Mouse (Mus musculus): ENCODE results near the gene Gm20521. TPM values are rescaled to one million over a fixed set of nuclear protein-coding genes. Genes with fewer than 3 reads are reported as not detected.
"Not testable (repeated sequence)": the region's sequence is repeated elsewhere in the genome, so short reads cannot be mapped to it uniquely, and the experiment has no call there.

The Gm20521 gene
- total RNA-seq, 2 experiments from 2014 or later, result 2.8 to 3.7 TPM

DNA sequence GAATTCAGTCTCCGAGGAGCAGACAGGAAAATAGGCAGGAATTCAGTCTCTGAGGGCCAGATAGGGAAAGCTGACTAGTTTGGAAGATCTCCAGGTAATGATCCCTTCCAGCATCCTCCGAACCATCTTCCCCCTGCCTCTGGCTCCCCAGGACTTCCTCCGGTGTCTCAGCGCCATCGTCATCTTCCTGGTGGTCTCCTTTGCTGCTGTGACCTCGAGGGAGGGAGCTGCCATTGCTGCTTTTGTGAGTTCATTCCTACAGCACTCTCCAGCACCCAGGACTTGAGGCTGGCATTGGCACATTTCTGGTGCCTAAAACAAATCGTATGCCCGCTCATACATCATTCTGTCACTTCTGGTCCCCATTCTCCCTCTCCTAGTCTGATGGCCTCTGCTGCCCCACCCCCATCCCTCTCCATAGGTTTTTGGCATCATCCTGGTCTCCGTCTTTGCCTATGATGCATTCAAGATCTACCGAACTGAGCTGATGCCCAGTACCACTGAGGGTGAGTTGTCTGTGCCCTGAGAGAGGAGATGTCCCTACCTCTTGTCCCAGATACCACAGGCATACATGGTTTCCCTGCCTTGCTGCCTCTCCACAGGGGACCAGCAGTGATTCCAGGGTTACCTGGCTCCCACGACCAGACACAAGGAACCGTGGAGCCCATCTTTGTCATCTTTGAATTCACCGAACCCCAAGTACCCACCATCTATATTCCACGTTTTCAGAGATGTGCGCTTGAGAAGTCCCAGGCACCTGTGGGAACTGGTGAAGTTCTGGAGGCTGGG is 55.4 kb downstream of the Gm20521 start:
- intact Hi-C loops (cut with DNase I), result loop anchor here (1.0 to 5.0 kb wide), 2 partner anchors 38 to 96 kb away; no protein-coding TSS in a partner anchor
- no peak overlapping the region for H3K27ac ChIP-seq
- H3K4me3 ChIP-seq, result no peak overlapping the region
- TF ChIP-seq CTCF (IDR thresholded peaks at IDR 0.05), result no peak
- DNase-seq (ENCODE audit: extremely low spot score in 1 of 2, low spot score in 2 of 2), result no peak

DNA sequence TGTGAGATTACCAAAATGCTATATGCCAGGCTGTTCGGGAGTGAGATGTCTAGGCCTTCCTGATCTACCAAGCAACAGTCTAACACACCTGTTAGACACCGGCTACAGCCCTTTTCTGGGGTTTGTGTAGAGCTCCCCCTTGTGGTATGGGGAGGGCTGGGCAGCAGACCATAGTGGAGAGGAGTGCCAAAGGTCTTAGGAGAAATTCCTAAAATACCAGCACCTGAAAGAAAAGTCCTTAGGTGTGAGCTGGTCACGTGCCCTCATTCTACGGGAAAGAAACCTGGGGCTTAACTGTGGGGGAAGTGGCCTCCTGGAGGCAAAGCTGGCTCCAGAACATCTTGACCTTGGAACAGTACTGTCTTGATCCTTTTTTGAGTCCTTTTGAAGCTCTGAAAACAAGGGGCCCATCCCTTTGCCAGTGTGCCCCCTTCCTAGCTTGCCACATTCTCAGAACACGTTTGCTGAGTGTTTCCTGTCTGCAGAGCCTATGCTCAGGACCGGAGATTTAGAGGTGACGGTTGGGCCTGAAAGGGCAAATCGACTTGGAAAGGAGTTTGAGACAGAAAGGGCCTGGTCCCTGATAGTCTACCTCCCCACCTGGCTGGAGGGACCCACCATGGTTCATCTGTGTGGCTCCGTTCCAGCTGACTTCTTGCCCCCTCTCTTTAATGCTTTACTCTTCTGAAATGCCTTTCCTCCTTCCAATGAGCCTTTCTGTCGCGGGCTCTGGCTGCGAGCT is 56.4 kb downstream of the Gm20521 start:
- DNase-seq (ENCODE audit: extremely low spot score in 1 of 2, low spot score in 2 of 2), result peak; percentile 50 to 54
- H3K27ac ChIP-seq, result no peak overlapping the region
- H3K4me3 ChIP-seq, result no peak overlapping the region
- TF ChIP-seq CTCF (IDR thresholded peaks at IDR 0.05), result peak; percentile 86
- intact Hi-C loops (cut with DNase I), result loop anchor here (1.0 to 5.0 kb wide), 2 partner anchors 39 to 97 kb away; no protein-coding TSS in a partner anchor

DNA sequence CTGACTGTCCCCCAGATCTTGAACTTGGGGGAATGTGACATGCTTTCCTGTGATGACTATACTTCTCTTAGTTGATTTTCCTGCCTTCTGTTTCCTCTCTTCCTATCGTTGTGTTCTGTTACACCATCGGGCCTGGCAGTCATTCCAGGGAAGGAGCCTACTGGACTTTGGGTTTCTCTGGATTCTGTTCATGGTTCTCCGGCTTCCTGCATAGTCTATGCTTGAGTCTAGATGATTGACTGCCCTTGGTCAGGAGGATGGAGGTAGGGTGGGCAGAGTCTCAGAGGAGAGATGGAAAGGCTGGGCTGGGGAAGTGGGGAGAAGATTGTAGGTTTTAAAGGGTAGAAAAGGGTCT is 56.9 kb downstream of the Gm20521 start:
- DNase-seq (ENCODE audit: extremely low spot score in 1 of 2, low spot score in 2 of 2), result no peak
- no peak for TF ChIP-seq CTCF (IDR thresholded peaks at IDR 0.05)
- intact Hi-C loops (cut with DNase I), result no loop called here

DNA sequence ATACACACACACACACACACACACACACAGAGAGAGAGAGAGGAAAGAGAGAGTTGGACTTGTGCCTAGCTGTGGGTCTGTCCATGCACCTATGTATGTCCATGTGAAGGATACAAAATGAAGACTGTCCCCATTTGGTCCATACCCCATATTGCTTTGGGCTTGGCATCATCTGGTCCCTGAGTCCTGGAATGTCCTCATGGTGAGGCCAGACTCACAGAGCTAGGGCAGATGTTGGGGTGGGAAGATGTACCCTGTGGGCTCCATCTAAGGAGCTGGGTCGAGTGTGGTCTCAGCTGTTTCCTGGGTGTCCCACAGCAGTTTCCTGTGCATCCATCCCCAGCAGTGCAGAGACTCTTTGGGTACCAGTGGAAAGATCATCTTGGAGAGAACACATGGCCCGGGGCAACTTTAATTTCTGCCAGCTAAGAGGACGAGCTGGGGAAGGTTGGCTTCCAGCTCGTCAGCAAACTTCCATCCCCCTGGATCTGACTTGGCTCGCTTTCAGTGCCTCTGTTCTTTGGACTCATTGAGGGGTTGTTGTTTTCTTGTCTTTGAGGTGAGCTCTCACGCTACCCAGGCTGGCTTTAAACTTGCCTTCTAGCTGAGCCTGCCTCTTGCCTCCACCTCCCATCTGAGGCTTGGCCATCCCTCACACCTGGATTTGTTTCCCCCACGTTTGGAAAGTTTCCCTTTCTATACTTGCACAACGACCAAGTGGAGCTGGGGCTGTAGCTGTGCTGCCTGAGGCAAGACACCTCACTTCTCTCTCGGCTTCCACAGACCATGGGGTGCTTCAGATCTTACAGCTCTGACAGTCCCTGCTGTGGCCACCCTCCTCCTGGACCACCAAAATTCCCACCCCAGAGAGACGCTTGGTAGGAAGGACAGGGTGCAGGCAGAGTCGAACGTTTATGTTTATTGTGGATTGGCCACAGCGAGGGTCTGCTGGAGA is 58.1 kb downstream of the Gm20521 start:
- DNase-seq (ENCODE audit: extremely low spot score in 1 of 2, low spot score in 2 of 2), result no peak
- no peak overlapping the region for H3K27ac ChIP-seq
- intact Hi-C loops (cut with DNase I), result no loop called here
- no peak for TF ChIP-seq CTCF (IDR thresholded peaks at IDR 0.05)
- H3K4me3 ChIP-seq, result no peak overlapping the region

More for the DNA sequence above, 56.9 kb downstream of the Gm20521 start:
- Histone ChIP-seq H3K4me3 (no peak overlapping the region), H3K27ac (no peak overlapping the region)

DNA sequence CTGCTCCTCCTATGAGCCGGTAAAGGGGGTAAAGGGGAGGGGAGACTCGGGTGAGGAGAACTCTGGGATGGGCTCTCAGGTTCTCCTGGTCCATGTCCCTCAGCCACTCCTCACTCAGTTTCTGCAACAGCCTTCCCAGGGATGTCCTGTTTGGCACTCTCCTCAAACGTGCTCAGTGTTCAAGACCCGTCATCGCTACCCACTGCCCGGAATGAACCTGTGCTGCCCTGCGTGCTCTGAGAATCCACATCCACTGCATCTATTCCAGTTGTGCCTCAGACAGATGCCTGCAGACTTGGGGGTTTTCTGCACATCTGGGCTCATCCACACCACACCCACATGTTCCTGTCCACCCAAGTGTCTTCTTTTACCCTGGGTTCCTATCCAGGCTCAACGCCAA is 59.2 kb downstream of the Gm20521 start:
- Histone ChIP-seq H3K4me3 (no peak overlapping the region), H3K27ac (no peak overlapping the region)
- intact Hi-C loops (cut with DNase I), result no loop called here
- no peak for TF ChIP-seq CTCF (IDR thresholded peaks at IDR 0.05)
- DNase-seq (ENCODE audit: extremely low spot score in 1 of 2, low spot score in 2 of 2), result no peak

DNA sequence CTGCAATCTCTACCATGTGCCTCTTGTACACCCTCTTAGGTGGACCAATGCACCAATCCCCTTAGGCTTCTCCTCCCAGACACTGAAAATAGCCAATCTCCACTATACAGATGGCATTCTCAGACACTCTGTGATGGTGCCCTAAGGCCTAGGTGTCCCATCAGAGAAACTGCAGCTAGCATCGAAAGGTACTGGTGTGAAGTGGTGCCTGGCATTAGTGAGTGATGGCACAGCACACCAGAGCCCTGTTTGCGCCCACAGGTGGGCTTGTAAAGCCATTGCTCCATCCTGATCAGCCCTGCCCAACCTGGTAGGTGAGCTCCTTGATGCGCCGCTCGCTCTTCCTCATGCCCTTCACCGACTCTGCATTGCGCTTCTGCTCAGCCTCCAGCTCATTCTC is 60.7 kb downstream of the Gm20521 start:
- no peak for DNase-seq (ENCODE audit: extremely low spot score in 1 of 2, low spot score in 2 of 2)

DNA sequence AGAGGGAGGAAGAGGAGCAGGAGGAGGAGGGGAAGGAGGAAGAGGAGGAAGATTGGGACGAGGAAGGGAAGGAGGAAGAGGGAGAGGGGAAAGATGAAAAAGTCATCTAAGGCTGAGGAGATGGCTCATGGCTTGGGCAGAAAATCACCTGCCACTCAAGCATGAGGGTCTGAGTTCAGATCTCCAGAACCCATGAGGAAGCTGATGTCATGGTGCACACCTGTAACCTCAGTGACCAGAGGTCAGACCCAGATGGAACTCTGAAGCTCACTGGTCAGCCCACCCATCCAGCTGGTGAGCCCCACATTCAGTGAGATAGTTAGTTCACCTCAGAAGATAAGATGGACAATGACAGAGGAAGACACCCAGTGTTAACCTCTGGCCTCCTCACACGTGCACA is 61.7 kb downstream of the Gm20521 start:
- no peak for TF ChIP-seq CTCF (IDR thresholded peaks at IDR 0.05)
- H3K27ac ChIP-seq, result no peak overlapping the region
- H3K4me3 ChIP-seq, result no peak overlapping the region
- DNase-seq (ENCODE audit: extremely low spot score in 1 of 2, low spot score in 2 of 2), result no peak
- intact Hi-C loops (cut with DNase I), result no loop called here

More for the DNA sequence above, 60.7 kb downstream of the Gm20521 start:
- Histone ChIP-seq H3K27ac (no peak overlapping the region), H3K4me3 (no peak overlapping the region)
- intact Hi-C loops (cut with DNase I), result no loop called here
- no peak for TF ChIP-seq CTCF (IDR thresholded peaks at IDR 0.05)

DNA sequence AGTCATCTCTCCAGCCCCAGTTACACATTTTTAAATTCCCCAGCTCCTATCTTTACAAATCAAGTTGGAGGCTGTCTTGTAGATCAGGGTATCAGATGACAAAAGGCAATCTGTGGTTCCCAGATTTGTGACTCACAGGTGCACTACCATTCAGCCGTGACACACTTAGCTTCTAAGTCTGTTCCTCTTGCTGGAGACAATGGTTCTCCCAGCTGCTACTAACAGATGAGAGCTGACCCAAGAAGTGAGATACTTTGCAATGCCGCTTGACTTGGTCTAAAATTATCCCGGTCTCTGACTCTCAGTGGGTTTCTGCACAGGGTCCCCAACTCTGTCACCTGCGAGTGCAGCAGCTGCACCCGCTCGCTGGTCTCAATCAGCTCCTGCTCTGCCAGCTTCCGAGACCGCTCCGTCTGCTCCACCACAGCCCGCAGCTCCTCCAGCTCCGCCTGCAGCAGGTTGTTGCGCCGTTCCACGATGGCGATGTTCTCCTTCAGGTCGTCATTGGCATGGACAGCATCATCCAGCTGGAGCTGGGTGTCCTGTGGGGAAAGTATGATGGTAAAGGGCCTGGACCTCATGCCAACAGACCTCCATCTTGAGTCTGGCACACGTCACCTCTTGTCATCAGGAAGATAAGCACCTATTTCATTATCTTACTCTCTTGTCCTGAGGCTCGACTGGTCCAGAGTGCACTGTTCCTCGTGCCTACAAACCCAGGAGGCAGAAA is 62.9 kb downstream of the Gm20521 start:
- no peak overlapping the region for H3K4me3 ChIP-seq
- no peak for DNase-seq (ENCODE audit: extremely low spot score in 1 of 2, low spot score in 2 of 2)
- intact Hi-C loops (cut with DNase I), result no loop called here
- H3K27ac ChIP-seq, result no peak overlapping the region
- no peak for TF ChIP-seq CTCF (IDR thresholded peaks at IDR 0.05)

DNA sequence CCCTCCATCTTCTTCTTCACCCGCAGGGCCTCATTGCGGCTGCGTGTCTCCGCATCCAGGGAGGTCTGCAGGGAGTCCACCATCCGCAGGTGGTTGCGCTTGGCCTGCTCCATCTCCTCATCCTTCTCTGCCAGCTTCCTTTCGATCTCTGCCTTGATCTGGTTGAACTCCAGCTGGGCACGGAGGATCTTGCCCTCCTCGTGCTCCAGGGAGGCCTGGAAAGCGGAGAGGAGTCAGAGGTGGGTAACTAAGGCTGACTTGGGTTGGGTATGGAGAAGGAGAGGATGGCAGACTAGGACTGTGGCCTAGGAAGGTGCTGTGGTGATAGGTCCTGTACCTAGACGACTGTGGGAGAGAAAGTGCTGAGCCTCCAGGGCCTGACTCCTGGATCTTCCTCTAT is 63.8 kb downstream of the Gm20521 start:
- DNase-seq (ENCODE audit: extremely low spot score in 1 of 2, low spot score in 2 of 2); H3K4me3 ChIP-seq; H3K27ac ChIP-seq; intact Hi-C loops (cut with DNase I): not testable (repeated sequence)

Other genes with a start within 250 kb of the Gm20521 start
- not detected for gene Gm17606, start 242.5 kb upstream of the Gm20521 start, total RNA-seq (2021)
- gene Cdh24, start 242.1 kb upstream of the Gm20521 start, total RNA-seq (2021), result 10 to 100 TPM in 1 of 2 experiments, 1 to 10 TPM in 1; 8.2 to 11.3 TPM
- gene 1700123O20Rik, start 197.2 kb upstream of the Gm20521 start, total RNA-seq (2021), result 10 to 100 TPM; 20.2 to 22.7 TPM
- gene Acin1, start 196.5 kb upstream of the Gm20521 start, total RNA-seq (2021), result 100 to 1,000 TPM; 200 to 232 TPM
- gene Gm29776, start 184.6 kb upstream of the Gm20521 start, total RNA-seq (2021), result not detected
- gene Cebpe, start 171.3 kb upstream of the Gm20521 start, total RNA-seq (2021), result not detected
- gene Slc7a8, start 101.5 kb upstream of the Gm20521 start, total RNA-seq (2021), result 10 to 100 TPM; 54.3 to 58.6 TPM
- not detected for gene Rnf212b, start 69.3 kb upstream of the Gm20521 start, total RNA-seq (2021)
- 10 to 100 TPM; 19.4 to 20.8 TPM for gene Homez, start 12.5 kb upstream of the Gm20521 start, total RNA-seq (2021)
- gene Ppp1r3e, start 5.9 kb upstream of the Gm20521 start, total RNA-seq (2021), result 10 to 100 TPM; 18.6 to 21.2 TPM
- gene Bcl2l2, start 64 bp upstream of the Gm20521 start, total RNA-seq (2021), result 100 to 1,000 TPM; 132 to 137 TPM
- gene Pabpn1, start 9.1 kb downstream of the Gm20521 start, total RNA-seq (2021), result 100 to 1,000 TPM; 247 to 267 TPM
- gene Slc22a17, start 29.7 kb downstream of the Gm20521 start, total RNA-seq (2021), result 100 to 1,000 TPM; 586 to 617 TPM
- 1 to 10 TPM; 5.1 to 8.1 TPM for gene Efs, start 42.7 kb downstream of the Gm20521 start, total RNA-seq (2021)
- gene Il25, start 49.3 kb downstream of the Gm20521 start, total RNA-seq (2021), result not detected
- 10 to 100 TPM; 46.5 to 53.5 TPM for gene Cmtm5, start 52.8 kb downstream of the Gm20521 start, total RNA-seq (2021)
- 10 to 100 TPM in 1 of 2 experiments, 1 to 10 TPM in 1; 6.0 to 10.9 TPM for gene Myh6, start 83.5 kb downstream of the Gm20521 start, total RNA-seq (2021)
- gene Gm17428, start 93.5 kb downstream of the Gm20521 start, total RNA-seq (2021), result not detected
- gene Myh7, start 111.2 kb downstream of the Gm20521 start, total RNA-seq (2021), result 10 to 100 TPM; 22.1 to 24.2 TPM
- 10 to 100 TPM; 26.7 to 30.7 TPM for gene Ngdn, start 132.0 kb downstream of the Gm20521 start, total RNA-seq (2021)
- 10 to 100 TPM; 47.0 to 61.6 TPM for gene Zfhx2, start 208.9 kb downstream of the Gm20521 start, total RNA-seq (2021)
- gene Thtpa, start 211.3 kb downstream of the Gm20521 start, total RNA-seq (2021), result 10 to 100 TPM; 18.1 to 22.8 TPM
- gene Ap1g2, start 223.2 kb downstream of the Gm20521 start, total RNA-seq (2021), result 1 to 10 TPM; 7.7 to 9.5 TPM
- 100 to 1,000 TPM; 300 to 347 TPM for gene Jph4, start 233.5 kb downstream of the Gm20521 start, total RNA-seq (2021)

All from left cerebral cortex, adult 2 months (tissue).